Mouse (Mus musculus): Measurements from ENCODE around the gene Eif2d.
"Not testable (repeated sequence)": the region's sequence is repeated elsewhere in the genome, so short reads cannot be mapped to it uniquely, and the experiment has no call there.

Eif2d gene

DNA sequence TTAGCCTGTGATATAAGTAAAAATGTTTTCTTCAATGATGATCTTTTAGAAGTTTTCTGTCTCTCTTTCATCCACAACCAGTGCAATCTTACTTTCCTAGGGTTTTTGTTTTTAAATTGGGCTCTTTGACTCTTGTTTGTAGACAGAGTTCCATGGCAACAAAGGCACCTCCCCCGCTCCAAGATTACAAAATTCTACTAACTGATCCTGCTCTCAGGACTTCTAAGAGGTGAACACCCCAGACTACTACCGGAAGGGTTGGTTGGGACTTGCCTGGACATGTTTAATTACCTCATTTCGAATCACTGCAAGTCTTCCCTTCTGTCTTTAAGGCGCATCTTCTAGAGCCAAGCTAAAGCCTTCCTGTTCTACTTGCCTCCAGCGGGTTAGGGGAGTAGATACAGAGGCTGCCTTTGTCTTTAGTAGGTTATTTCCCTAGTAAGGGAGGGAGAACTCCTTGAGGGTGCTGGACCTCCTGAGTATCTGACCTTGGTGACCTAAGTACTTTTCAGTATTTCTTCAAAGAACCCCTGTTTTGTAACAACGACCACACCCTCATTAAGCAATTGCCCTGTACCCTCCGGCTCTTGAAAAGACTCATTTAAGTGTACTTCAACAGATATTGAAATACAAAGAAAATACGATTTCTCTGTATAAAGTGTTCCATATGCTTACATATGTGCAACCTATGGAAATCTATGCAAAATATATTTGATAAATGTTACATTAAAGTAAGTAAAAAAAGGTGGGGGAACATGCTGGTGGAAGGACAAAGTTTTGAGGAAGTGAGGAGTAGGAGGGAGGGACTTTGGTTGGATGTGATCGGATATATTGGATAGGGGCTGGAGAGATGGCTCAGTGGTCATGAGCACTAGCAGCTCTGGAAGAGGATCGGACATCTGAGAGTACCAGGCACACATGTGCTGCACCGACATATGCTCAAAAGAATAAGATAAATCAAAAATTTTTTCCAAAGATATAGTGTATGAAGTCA lies 13.6 kb upstream of the Eif2d start:
- no peak for DNase-seq (ENCODE audit: extremely low spot score, low spot score)

DNA sequence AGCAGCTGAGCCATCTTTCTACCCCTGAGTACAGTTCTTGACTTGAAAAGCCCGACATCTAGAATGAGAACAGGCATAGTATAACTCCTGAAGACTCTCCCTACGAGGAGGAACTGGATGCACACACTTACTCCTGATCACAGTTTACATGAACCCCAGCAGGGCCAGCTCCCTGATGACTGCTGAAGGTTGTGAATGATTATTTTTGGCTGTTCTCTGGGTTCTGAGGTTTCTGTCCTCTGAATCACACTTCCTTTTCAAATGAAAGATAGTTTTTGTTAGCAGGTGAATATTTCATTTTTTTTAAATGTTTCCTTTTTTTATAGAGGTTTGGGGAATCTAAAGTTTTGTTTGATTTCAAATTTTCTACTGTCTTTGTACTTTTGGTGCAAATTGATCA lies 11.5 kb upstream of the Eif2d start:
- DNase-seq (ENCODE audit: extremely low spot score, low spot score), result no peak

DNA sequence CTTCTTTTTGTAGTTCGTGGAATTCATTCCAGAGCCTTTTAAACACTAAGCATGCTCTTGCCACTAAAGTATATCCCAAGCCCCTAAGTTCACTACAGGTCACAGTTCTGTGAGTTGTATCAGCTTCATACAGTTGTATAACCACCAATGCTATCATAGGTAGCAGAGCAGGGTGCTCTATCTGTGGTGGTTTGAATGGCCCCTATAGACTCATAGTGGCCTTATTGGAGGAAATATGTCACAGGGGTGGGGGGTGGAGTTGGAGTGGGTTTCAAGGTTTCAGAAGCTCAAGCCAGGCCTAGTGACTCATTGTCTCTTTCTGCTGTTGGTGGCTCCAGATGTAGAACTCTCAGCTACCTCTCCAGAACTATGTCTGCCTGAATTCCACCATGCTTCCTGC lies 10.5 kb upstream of the Eif2d start:
- DNase-seq (ENCODE audit: extremely low spot score, low spot score), result no peak

DNA sequence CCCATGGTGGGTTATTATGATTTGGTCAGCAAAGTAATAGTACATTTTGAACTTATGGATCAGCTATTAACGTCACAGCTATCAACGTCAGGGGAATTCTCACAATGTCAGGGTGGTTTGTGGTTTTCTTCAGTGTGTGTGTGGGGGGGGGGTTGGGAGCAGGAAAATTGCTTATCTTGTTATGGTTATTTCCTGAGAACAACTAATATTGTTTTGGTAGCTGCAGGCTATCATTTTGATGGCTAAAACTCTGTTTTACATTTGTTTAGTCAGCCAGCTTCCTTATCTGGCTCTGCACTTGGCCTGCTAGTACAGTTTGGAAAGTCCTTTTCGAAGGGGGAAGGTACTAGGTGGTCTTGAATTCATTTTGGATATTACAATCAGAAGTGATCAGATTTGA lies 7.8 kb upstream of the Eif2d start:
- DNase-seq (ENCODE audit: extremely low spot score, low spot score), result not testable (repeated sequence)

DNA sequence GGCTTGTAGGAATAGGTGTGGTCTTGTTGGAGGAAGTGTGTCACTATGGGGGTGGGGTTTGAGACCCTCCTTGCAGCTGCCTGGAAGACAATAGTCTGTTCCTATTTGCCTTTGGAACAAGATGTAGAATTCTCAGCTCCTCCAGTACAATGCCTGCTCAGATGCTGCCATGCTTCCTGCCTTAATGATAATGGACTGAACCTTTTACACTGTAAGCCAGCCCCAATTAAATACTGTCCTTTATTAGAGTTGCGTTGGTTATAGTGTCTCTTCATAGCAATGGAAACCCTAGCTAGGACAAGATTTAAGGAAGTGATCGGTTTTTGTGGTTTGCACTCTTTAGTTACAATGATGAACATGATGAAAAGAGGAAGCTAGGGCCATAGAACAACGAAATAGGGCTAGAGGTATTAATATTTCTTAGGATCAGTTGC lies 6.8 kb upstream of the Eif2d start:
- DNase-seq (ENCODE audit: extremely low spot score, low spot score), result no peak

DNA sequence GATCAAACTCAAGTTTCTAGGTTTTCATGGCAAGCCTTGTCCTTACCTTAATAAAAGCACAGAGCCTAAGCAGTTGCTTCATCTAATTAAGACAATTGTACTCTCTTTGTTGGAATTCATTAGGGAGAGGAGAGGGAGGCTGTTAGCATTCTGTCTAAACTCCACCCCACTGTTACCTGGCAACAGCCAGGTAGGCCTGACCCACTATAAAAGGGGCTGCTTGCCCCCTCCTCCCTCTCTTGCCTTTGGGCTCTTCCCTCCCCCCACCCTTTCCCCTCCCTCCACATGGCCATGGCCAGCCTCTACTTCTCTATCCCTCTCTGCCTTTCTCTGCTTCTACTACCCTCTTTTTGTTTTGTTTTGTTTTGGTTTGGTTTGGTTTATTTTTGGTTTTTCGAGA lies 3.5 kb upstream of the Eif2d start:
- no peak for DNase-seq (ENCODE audit: extremely low spot score, low spot score)

DNA sequence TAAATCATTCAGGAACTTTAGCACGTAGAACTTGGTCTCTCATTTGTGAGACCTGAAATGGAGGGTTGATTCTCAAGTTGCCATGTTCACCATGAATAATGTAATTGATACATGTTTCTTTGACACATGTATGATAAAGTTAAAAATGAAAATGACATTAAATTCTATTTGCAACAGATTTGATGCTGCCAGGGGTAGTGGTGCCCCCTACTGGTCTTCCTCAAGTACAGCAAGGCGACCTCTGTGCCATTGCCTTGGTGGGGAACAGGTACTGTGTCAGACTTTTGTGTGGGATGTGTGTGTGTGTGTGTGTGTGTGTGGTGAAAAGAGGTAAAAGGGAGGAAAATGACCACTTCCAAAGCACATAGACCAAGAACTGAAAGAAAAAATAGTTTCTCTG lies 2.5 kb downstream of the Eif2d start:
- DNase-seq (ENCODE audit: extremely low spot score, low spot score), result peak; percentile 33

DNA sequence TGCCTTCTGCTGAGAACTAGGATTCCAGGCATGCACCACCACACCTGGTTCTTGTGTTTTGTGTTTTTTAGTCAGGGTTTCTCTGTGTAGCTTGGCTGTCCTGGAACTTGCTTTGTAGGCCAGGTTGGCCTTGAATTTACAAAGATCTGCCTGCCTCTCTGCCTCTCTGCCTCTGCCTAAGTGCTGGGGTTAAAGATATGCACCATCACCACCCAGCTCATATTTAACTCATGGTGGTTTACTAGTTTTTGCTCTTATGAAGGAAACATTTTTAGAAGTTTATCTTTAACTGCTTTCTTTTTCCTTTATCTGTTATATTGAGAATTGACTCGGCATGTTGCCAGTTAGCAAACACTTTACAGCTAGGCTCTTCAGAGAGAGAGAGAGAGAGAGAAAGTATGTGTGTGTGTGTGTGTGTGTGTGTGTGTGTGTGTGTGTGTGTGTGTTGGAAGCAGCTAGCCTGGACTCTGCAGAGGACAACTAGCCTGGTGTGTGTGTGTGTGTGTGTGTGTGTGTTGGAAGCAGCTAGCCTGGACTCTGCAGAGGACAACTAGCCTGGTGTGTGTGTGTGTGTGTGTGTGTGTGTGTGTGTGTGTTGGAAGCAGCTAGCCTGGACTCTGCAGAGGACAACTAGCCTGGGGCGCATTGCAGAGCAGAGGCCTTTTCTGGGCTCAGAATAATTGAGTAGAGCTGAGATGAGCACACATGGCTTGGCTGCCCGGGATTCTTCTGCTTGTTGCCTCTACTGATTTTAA lies 6.8 kb downstream of the Eif2d start:
- DNase-seq (ENCODE audit: extremely low spot score, low spot score), result not testable (repeated sequence)

DNA sequence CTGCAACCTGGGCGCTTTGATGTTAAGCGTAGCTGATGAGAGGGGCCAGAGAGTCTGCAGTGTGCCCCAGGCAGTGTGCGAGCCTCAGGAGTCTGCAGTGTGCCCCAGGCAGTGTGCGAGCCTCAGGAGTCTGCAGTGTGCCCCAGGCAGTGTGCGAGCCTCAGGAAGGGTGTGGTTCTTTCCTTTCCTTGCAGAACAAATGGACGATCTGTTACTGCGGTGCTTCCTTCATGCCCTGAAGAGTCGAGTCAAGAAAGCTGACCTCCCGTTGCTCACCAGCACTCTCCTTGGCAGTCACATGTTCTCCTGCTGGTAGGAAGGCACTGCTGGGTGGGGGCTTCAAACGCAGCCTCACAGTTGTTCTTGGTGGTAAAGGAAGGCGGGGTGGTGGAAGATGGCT lies 8.1 kb downstream of the Eif2d start:
- DNase-seq (ENCODE audit: extremely low spot score, low spot score), result no peak

DNA sequence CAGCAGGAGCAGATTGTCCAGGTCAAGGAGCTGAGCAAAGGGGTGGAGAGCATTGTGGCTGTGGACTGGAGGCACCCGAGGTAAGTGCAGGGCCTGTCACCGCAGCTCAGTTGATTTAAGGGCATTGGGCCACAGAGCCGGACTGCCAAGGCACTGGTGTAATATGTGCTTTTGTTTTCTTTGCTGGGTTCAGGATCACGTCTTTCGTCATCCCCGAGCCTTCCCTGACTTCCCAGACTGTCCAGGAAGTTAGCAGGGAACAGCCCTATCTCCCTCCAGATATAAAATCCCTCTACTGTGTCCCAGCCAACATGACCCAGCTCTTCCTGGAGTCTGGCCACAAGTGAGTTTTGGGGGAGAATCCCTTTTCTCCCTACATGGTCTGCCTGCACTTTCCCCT lies 11.4 kb downstream of the Eif2d start:
- DNase-seq (ENCODE audit: extremely low spot score, low spot score), result no peak

DNA sequence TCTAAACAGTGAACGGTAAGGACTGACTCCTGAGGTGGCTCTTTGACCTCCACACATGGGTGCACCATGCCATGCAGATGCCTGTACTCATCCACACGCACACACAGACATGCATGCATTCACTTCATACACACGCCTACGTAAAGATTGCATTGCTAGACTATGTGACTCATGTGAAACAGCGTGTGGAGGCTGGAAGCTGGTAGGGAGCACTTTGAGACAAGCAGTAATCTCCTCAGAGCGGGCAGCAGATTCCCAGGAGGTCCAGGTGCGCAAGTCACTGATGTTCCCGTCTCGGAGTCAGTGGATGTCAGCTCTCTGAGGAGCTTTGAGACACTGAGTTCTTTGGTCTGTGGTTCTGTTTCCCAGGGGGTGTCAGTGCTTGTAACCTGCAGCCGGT lies 14.6 kb downstream of the Eif2d start:
- no peak for DNase-seq (ENCODE audit: extremely low spot score, low spot score)

DNA sequence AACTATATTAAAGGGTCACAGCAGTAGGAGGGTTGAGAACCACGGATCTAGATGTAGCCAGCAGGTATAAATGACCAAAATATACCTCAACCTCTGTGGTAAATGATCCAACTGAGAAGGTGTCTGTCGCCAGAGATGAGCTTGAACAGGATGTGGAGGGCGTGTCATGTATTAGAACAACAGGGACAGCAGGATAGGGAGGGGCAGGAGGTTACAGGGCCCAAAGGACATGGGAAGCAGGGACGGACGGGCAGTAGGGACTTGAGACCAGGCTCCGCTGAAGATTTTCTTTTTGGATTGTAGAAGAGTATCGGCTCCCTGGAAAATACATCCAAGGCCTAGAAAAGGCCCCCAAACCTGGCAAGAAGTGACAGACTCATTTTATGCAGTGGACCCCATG lies 20.0 kb downstream of the Eif2d start:
- DNase-seq (ENCODE audit: extremely low spot score, low spot score), result no peak

DNA sequence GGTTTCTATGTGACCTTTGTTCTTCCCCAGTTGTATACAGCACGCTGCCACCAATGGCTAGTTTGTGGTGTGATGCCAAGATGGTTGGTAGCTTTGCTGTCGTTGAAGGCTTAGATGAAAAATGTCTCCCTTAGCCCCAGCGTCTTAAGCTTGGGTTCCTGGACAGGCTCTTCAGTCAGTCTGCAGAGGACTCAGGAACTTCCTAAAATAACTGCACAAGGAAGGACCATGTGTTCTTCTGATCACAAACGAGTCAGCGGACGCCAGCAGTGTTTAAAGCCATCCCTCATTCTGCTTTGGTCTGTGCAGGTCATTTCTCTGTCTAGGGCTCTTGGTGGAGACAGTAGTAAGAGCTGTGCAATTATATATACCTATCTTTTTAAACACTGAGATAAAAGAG lies 20.8 kb downstream of the Eif2d start:
- DNase-seq (ENCODE audit: extremely low spot score, low spot score), result no peak

DNA sequence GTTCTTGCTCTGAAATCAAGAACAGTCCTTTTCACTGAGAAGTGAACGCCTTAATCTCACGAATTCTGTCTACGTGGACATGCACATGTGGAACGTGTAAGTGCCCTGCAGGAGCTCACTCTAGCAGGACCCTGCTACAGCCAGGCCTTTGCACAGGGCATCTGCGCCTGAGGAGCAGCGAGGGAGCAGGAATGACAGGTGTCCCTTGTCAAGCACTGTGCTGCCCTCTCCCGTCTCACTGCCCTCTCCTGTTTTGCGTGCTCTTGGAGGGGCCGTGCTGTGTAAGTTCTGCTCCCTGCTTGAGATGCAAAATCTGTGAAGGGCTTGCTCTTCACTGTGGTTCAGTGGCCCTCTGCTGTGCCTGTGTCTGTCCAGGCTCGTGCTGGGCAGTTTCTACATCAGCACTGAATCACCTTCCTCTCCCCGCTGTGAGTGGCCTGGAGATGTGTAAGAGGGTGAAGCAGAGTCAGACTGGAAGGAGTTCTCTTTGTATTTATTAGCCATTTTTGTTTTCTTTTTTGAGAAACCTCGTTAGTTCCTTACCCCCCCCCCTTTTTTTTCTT lies 21.4 kb downstream of the Eif2d start:
- no peak for DNase-seq (ENCODE audit: extremely low spot score, low spot score)

DNA sequence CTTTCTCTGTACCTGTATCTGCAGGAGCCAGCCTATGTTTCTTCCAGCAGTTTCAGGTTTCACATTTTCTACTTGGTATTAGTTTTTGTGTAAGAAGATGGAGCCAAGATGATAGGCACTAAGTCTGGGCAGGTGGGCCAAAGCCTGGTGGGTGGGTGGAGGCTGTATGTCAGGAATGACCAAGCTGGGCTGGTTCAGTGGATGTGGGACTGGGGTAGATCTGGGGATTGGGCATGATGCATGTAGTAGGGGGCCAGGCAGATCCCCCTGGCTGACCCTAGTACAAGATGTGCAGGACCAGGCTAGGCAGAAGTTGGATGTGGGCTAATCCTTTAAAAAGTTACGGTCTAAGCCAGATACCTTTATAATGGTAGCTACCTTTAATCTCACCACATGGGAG lies 22.2 kb downstream of the Eif2d start:
- DNase-seq (ENCODE audit: extremely low spot score, low spot score), result no peak

DNA sequence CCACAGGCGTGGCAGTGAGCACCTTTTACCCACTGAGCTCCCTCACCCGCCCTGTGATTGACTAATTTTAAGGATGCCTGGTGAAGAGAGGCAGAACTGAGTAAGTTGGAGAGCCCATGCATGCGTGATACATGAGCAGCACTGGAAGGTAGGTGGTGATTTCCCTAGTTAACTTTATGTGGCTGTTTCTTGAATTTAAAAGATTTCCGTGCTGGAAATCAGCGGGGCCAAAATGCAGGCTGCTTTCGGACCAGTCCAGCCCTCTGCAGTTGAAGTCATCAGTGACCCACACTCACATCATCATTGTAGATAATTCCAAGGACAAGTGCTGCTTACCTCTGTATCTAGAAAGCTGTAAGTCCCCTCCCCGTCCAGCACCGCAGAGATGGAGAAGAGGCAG lies 22.8 kb downstream of the Eif2d start:
- DNase-seq (ENCODE audit: extremely low spot score, low spot score), result no peak

DNA sequence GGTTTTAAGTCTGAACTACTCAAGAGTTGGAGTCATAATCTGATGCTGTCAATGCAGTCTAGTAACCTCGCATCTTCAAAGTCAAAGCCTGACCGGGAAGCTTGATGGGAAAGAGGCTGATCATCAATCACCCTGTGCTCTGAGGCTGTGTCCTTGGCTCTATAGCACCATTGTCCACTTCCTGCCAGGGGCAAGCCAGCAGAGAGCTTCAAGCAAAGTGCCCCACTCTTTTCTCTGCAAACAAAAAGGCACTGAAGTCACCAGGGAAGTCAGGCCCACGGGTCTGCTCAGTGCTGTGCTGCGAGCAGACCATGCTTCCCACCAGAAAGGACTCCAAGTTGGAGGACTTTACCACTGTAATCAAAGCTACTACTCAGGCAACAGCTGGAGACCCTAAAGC lies 24.3 kb downstream of the Eif2d start:
- DNase-seq (ENCODE audit: extremely low spot score, low spot score), result no peak

DNA sequence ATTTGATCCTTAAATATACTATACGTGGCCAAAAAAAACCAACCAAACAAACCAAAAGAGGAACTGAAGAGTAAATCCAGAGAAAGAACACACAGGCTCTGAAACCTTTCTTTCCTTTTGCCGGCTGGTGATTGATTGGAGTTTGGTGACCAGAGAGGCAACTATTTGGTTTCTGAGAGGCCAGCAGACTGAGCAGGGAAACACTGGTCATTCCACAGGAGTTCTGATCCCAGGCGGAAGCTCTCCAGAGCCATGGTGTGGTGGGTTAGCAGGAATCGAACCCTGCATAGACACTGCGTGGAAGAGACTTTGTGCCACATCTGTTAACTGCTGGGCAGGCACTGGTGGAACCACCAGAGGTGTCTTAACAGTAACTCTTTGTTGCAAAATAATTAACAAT lies 25.1 kb downstream of the Eif2d start:
- no peak for DNase-seq (ENCODE audit: extremely low spot score, low spot score)

DNA sequence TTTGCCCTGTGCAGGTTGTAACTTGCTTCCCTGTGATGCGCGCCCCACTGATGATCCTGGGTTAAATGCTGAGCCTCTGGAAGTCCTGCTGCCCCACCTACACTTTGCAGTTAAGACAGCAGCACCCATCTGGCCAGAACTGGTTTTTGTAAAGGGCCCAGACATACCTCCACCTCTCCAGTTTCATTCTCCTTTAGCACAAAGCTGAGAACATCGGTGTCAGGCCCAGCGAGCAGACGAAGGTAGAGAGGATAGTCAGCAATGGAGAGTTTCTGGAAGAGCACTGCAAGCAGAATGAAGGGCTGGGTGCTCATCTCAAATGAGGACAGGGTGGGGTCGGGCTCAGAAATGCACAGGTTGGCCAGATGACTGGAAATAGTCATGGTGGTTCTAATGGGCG lies 27.4 kb downstream of the Eif2d start:
- no peak for DNase-seq (ENCODE audit: extremely low spot score, low spot score)

DNA sequence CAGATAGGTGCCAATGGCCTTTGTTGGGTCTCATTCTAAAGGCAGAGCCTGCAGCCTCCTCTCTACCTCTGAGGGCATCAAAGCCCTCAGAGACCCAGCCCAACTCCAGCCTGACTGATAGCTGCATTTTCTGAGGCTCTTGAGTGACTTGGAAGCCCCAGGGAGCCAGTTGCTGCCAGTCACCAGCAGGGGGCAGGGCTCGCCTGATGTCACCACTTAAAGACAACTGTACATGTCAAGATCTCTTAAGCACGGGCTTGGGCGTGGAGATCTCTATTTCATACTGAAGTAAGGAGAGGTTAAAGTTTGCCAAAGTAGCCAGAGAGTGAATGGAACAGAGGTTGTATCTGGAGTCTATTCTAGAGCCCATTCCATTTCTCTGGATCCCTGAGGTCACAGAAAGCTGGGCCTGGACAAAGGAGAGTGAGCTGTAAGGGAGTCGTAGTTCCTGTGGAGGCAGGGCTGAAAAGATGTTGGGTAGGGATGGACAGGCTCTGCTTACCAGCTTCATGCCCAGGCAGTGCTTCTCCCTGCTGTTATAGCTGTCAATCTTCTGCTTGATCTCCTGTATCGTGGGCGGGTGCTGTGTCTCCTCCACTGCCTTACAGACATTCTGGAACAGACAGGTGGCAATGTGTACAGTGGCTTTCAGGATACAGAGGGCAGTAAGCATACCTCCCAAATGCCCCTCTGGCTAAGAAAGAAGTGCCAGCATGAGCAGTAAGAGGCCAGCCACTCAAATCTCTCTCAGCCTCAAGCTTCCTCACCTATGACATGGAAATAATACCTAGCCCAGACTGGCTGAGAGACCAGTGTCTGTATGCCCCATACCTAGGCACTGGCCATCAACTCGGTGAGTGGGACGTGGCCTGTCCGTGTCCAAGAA lies 28.9 kb downstream of the Eif2d start:
- DNase-seq (ENCODE audit: extremely low spot score, low spot score), result peak; percentile 69

DNA sequence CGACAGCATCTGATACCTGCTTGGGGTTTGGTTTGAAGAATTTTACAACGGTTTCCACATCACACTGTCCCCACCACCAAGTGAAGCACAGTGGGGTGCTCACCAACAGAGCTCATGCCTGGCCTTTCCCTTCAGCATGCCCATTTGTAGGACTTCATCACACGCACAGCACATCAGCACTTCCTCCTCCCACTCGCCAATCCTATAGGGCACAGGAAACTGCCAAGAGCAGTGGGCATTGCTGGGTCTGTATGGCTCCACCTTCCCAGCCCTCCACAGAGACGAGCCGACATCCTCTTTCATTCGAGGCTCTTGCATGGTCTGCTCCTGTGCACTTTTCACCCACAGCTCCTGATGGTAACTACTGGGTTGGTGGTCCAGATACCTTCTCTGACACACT lies 30.2 kb downstream of the Eif2d start:
- no peak for DNase-seq (ENCODE audit: extremely low spot score, low spot score)

Data from neural tube, embryonic 10.5 days (tissue).